Mouse (Mus musculus): Measurements from ENCODE around the gene Il9r.

DNA sequence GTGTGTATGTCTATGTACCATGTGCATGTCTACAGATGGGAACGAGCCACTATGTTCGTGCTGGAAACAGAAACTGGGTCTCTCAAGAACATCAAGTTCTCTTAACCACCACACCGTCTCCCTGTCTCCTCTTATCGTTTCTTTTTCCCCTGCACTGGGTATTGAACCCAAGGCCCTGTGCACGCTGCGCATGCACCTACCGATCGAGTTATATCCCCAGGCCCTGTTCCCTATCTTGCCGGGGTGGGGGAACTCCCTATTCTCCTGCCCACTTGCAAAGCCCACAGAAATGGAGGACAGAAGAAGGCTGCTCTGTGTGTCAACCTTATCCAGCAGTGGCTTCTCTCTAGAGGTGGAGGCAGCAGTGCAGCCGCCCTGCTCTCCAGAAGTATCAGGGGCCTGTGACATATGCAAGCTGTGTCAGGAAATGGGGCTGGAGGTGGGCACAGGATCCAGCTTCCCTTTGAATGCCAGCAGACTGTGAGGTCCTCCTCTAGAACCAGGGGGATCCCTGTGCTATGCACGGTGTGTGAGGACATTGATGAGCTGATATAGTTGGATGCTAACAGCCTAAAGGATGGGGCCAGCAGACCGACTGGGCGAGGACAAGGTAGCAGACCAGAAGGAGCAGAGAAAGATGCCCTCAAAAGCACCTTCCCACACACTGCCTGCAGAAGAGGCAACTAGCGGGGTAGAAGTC, 1.7 kb downstream of the Il9r start:
- no peak for TF ChIP-seq POLR2A (IDR thresholded peaks at IDR 0.05; ENCODE audit: extremely low read depth, insufficient read depth, low read length)
- no peak for TF ChIP-seq CTCF (IDR thresholded peaks at IDR 0.05; ENCODE audit: low read depth, low read length)
